Mouse (Mus musculus) erythroid progenitor cell, adult 5-6 weeks (primary cell): ENCODE results near the gene Chd2. TPM values are rescaled to one million over a fixed set of nuclear protein-coding genes. Genes with fewer than 3 reads are reported as not detected.
"Not testable (repeated sequence)": the region's sequence is repeated elsewhere in the genome, so short reads cannot be mapped to it uniquely, and the experiment has no call there.

ENCODE experiments used
- ATAC-seq: replicated peaks from 2 replicates; pipeline ENCODE4 v1.8.0; 2016; ENCODE audit warnings: moderate number of reproducible peaks, mild to moderate bottlenecking, moderate TSS enrichment, inconsistent platforms; ENCODE audit not compliant: poor library complexity, low FRiP score, severe bottlenecking
- total RNA-seq, 2 experiments: library from RNA; stranded (forward) in 1 of 2; stranded (reverse) in 1 of 2; fragments of 150-400 nt in 1 of 2; fragments of 186-747, 209-891 nt in 1 of 2; gene quantifications; 2 replicates each; pipeline versions ENCODE4 v1.2.3 to v1.2.4; 2015 to 2017; ENCODE audit warnings: low replicate concordance in 2 of 2

Gene Chd2
- total RNA-seq, 2 experiments from 2014 or later: 106 to 179 TPM

- no peak for ATAC-seq
Measured at GRCm38 (mm10) chr7:73527225-73527624, 14.4 kb downstream of the Chd2 start.

- peak; percentile 77; the same call in 1 of the 2 replicates for ATAC-seq
Measured at GRCm38 (mm10) chr7:73524454-73524952, 17.1 kb downstream of the Chd2 start.

- ATAC-seq: peak; percentile 39; the same call in 1 of the 2 replicates
Measured at GRCm38 (mm10) chr7:73523608-73524259, 17.9 kb downstream of the Chd2 start.

- no peak for ATAC-seq
Measured at GRCm38 (mm10) chr7:73523183-73523582, 18.4 kb downstream of the Chd2 start.

GRCm38 (mm10) chr7:73521277-73522193, 20.1 kb downstream of the Chd2 start:
- no peak for ATAC-seq

GRCm38 (mm10) chr7:73520231-73520630, 21.4 kb downstream of the Chd2 start:
- ATAC-seq: no peak

GRCm38 (mm10) chr7:73519060-73519796, 22.4 kb downstream of the Chd2 start:
- ATAC-seq: no peak

- ATAC-seq: not testable (repeated sequence)
Measured at GRCm38 (mm10) chr7:73518373-73518980, 23.2 kb downstream of the Chd2 start.

- ATAC-seq: peak; percentile 97
Measured at GRCm38 (mm10) chr7:73517432-73518054, 24.1 kb downstream of the Chd2 start.

- no peak for ATAC-seq
Measured at GRCm38 (mm10) chr7:73516820-73517219, 24.8 kb downstream of the Chd2 start.

GRCm38 (mm10) chr7:73514560-73514959, 27.1 kb downstream of the Chd2 start:
- ATAC-seq: no peak

GRCm38 (mm10) chr7:73512422-73512821, 29.2 kb downstream of the Chd2 start:
- ATAC-seq: no peak

- ATAC-seq: no peak
Measured at GRCm38 (mm10) chr7:73508688-73509087, 32.9 kb downstream of the Chd2 start.

- ATAC-seq: no peak
Measured at GRCm38 (mm10) chr7:73507491-73507890, 34.1 kb downstream of the Chd2 start.

GRCm38 (mm10) chr7:73506852-73507251, 34.8 kb downstream of the Chd2 start:
- ATAC-seq: no peak

- no peak for ATAC-seq
Measured at GRCm38 (mm10) chr7:73505266-73505665, 36.4 kb downstream of the Chd2 start.

GRCm38 (mm10) chr7:73498200-73498599, 43.4 kb downstream of the Chd2 start:
- ATAC-seq: no peak

GRCm38 (mm10) chr7:73489261-73489660, 52.4 kb downstream of the Chd2 start:
- no peak for ATAC-seq

GRCm38 (mm10) chr7:73481094-73481493, 60.5 kb downstream of the Chd2 start:
- ATAC-seq: no peak
